8 mouse cellular contexts compared by ENCODE assay signal in genomic region chr12:111474893-111475643, GRCm38 (mm10). TPM values are rescaled to one million over a fixed set of nuclear protein-coding genes. Genes with fewer than 3 reads are reported as not detected.
DNase-seq lines count a peak whose midpoint lies in the region; ATAC-seq lines count a peak whose summit lies in the region.
"Had no signal": no experiment of that assay in that cellular context is flagged by ENCODE, and none has a peak within 500 bp of the region (broad histone marks: within the 10 kb centered on the region; RNA-seq: fewer than 3 reads in every experiment).

No protein-coding gene starts in this region.

- no peaks in the 10 kb centered on the region for H3K36me3 ChIP-seq in midbrain, embryonic 16.5 days (ENCODE audit: control insufficient read depth, insufficient read depth, low read length)
- no peaks in the 10 kb centered on the region for H3K36me3 ChIP-seq in midbrain, embryonic 10.5 days
- H3K36me3 ChIP-seq: liver, embryonic 13.5 days had no signal

- no peak for DNase-seq in midbrain, embryonic 10.5 days (ENCODE audit: low spot score)
- peak; percentile 56 for DNase-seq in fat pad, adult 2 months (ENCODE audit: extremely low read depth, low read depth, low spot score)
- DNase-seq in heart, postnatal 14 days, result peak; percentile 82 to 87
- DNase-seq in left cerebral cortex, postnatal 4 days, result peak; percentile 87
- DNase-seq in thymus, adult 18-20 months, result peak; percentile 22 to 46
- DNase-seq in spleen, adult 18-20 months, result no peak
- DNase-seq: liver, embryonic 13.5 days had no signal

- H3K4me2 ChIP-seq in midbrain, embryonic 16.5 days (ENCODE audit: low read length), result no peak overlapping the region
- H3K4me2 ChIP-seq: liver, embryonic 13.5 days had no signal

- H3K9ac ChIP-seq in midbrain, embryonic 16.5 days (ENCODE audit: low read depth, low read length), result no peak overlapping the region
- H3K9ac ChIP-seq: liver, embryonic 13.5 days had no signal

- intact Hi-C loops in heart, postnatal 14 days (cut with DNase I), result loop anchor here (10.0 kb wide), 1 partner anchor 200 kb away; the partner anchor contains the start of gene Amn
- intact Hi-C loops in left cerebral cortex, postnatal 4 days (cut with DNase I), result no loop called here

- H3K4me3 ChIP-seq in midbrain, embryonic 16.5 days (ENCODE audit: low read depth, low read length), result no peak overlapping the region
- no peak overlapping the region for H3K4me3 ChIP-seq in midbrain, embryonic 10.5 days
- H3K4me3 ChIP-seq: liver, embryonic 13.5 days had no signal

- 0 out of 2 replicates have a peak, but pooled peaks have one; percentile 42 for ATAC-seq in midbrain, embryonic 16.5 days

- H3K9me3 ChIP-seq in midbrain, embryonic 16.5 days (replicated peaks; ENCODE audit: control insufficient read depth, low read length, poor library complexity, severe bottlenecking), result no peaks in the 10 kb centered on the region
- H3K9me3 ChIP-seq in midbrain, embryonic 10.5 days (replicated peaks), result no peaks in the 10 kb centered on the region

- H3K4me1 ChIP-seq in midbrain, embryonic 16.5 days (ENCODE audit: control insufficient read depth, insufficient read depth, low read length), result no peaks in the 10 kb centered on the region
- H3K4me1 ChIP-seq in midbrain, embryonic 10.5 days, result peaks cover 8% of the 10 kb centered on the region; the same call in 1 of the 2 replicates
- H3K4me1 ChIP-seq: liver, embryonic 13.5 days had no signal

- 52% methylated on average over 8 of the region's 8 CpGs for WGBS in midbrain, embryonic 16.5 days
- WGBS in midbrain, embryonic 10.5 days, result 58% methylated on average over 8 of the region's 8 CpGs

- H3K27ac ChIP-seq in midbrain, embryonic 16.5 days (ENCODE audit: low read length), result no peak overlapping the region
- H3K27ac ChIP-seq in midbrain, embryonic 10.5 days (replicated peaks), result no peak overlapping the region
- H3K27ac ChIP-seq: liver, embryonic 13.5 days had no signal

- H3K27me3 ChIP-seq in midbrain, embryonic 16.5 days (ENCODE audit: control insufficient read depth, insufficient read depth, low read depth, low read length), result no peaks in the 10 kb centered on the region
- H3K27me3 ChIP-seq in midbrain, embryonic 10.5 days (ENCODE audit: low read depth, poor library complexity, severe bottlenecking), result peaks cover 5% of the 10 kb centered on the region; the same call in 1 of the 2 replicates

RNA-seq across cellular contexts. Expression of gene Gm266, which starts 10.6 kb away (rescaled TPM):
- polyA plus RNA-seq in midbrain, embryonic 16.5 days (2015; fragmentation: Nextera tagmentation; extraction: Ambion mirVana), result 1.0 and 3.1 TPM in 2 replicates
- polyA plus RNA-seq in midbrain, embryonic 10.5 days (2016; fragmentation: Nextera tagmentation; extraction: Ambion mirVana), result 7.8 and 10.4 TPM in 2 replicates
- total RNA-seq in heart, postnatal 14 days (2021), result 1 to 10 TPM; 1.2 to 1.7 TPM
- total RNA-seq in left cerebral cortex, postnatal 4 days (2021), result 1 to 10 TPM; 2.2 to 2.8 TPM

RNA-seq across cellular contexts. Expression of gene Tnfaip2, which starts 32.8 kb away (rescaled TPM):
- 0.31 and 0.79 TPM in 2 replicates for polyA plus RNA-seq in midbrain, embryonic 16.5 days (2015; fragmentation: Nextera tagmentation; extraction: Ambion mirVana)
- 1.6 and 2.4 TPM in 2 replicates for polyA plus RNA-seq in midbrain, embryonic 10.5 days (2016; fragmentation: Nextera tagmentation; extraction: Ambion mirVana)
- 10 to 100 TPM; 38.0 to 40.4 TPM for total RNA-seq in heart, postnatal 14 days (2021)
- under 1 TPM; 0.38 to 0.50 TPM for total RNA-seq in left cerebral cortex, postnatal 4 days (2021)

RNA-seq across cellular contexts. Expression of gene Exoc3l4, which starts 58.3 kb away (rescaled TPM):
- polyA plus RNA-seq in midbrain, embryonic 16.5 days (2015; fragmentation: Nextera tagmentation; extraction: Ambion mirVana), result 2.0 and 2.1 TPM in 2 replicates
- polyA plus RNA-seq in midbrain, embryonic 10.5 days (2016; fragmentation: Nextera tagmentation; extraction: Ambion mirVana), result 3.7 and 4.3 TPM in 2 replicates
- 1 to 10 TPM; 4.1 to 5.5 TPM for total RNA-seq in heart, postnatal 14 days (2021)
- total RNA-seq in left cerebral cortex, postnatal 4 days (2021), result 1 to 10 TPM in 1 of 2 experiments, under 1 TPM in 1; 0.62 to 1.6 TPM

Comparison
In these comparisons a context has a peak if more than half of its experiments do, and no peak if none do; other contexts are left out.
1. DNase-seq: peak in fat pad, adult 2 months (single experiment), heart, postnatal 14 days (2 of 2), left cerebral cortex, postnatal 4 days (single experiment) and thymus, adult 18-20 months (2 of 2); none in midbrain, embryonic 10.5 days (single experiment) and spleen, adult 18-20 months (0 of 2).
2. RNA of gene Tnfaip2, which starts 32.8 kb away (total RNA-seq): 38.0 to 40.4 TPM in heart, postnatal 14 days; 0.38 to 0.50 TPM in left cerebral cortex, postnatal 4 days; every median in the first group is over 10 times any median in the second.